Mouse (Mus musculus) myocyte (in vitro differentiated cells): Measurements from ENCODE around the gene Rngtt.

Experiments used
- CEBPB ChIP-seq: IDR thresholded peaks from 2 replicates; pipeline ENCODE4 v1.6.1; 2011; ENCODE audit warnings: mild to moderate bottlenecking, moderate library complexity; ENCODE audit not compliant: poor library complexity, insufficient read depth, severe bottlenecking
- E2F4 ChIP-seq: IDR thresholded peaks from one replicate; pipeline ENCODE4 v1.6.1; 2011; ENCODE audit warnings: mild to moderate bottlenecking, control low read depth, moderate library complexity; ENCODE audit not compliant: insufficient read depth
- MAX ChIP-seq: IDR thresholded peaks from one replicate; pipeline ENCODE4 v1.6.1; 2011; ENCODE audit warnings: low read depth, mild to moderate bottlenecking, control low read depth
- MYOD1 ChIP-seq, 3 experiments: IDR thresholded peaks; one replicate each; pipeline ENCODE4 v1.6.1; 2011; ENCODE audit warnings: control low read depth in 2 of 3, low read depth in 2 of 3, mild to moderate bottlenecking in 2 of 3, moderate library complexity in 1 of 3; ENCODE audit not compliant: insufficient read length in 2 of 3, control insufficient read depth in 1 of 3
- MYOG ChIP-seq, 3 experiments: IDR thresholded peaks; one replicate each; pipeline ENCODE4 v1.6.1; 2011; ENCODE audit warnings: control low read depth in 2 of 3, low read depth in 2 of 3, mild to moderate bottlenecking in 2 of 3; ENCODE audit not compliant: insufficient read length in 2 of 3, control insufficient read depth in 1 of 3, insufficient read depth in 1 of 3
- POLR2A ChIP-seq: IDR thresholded peaks from one replicate; pipeline ENCODE4 v1.6.1; 2011; ENCODE audit warnings: low read depth, mild to moderate bottlenecking, control low read depth, moderate library complexity; ENCODE audit not compliant: insufficient read length
- POLR2AphosphoS2 ChIP-seq: IDR thresholded peaks from one replicate; pipeline ENCODE4 v1.6.1; 2011; ENCODE audit warnings: low read depth, control low read depth; ENCODE audit not compliant: insufficient read length
- REST ChIP-seq: IDR thresholded peaks from one replicate; pipeline ENCODE4 v1.6.1; 2011; ENCODE audit warnings: mild to moderate bottlenecking, control low read depth, moderate library complexity; ENCODE audit not compliant: insufficient read depth, insufficient read length
- TCF12 ChIP-seq: IDR thresholded peaks from one replicate; pipeline ENCODE4 v1.6.1; 2011; ENCODE audit warnings: mild to moderate bottlenecking, control low read depth; ENCODE audit not compliant: poor library complexity, insufficient read depth, severe bottlenecking
- USF1 ChIP-seq: IDR thresholded peaks from one replicate; pipeline ENCODE4 v1.6.1; 2011; ENCODE audit warnings: low read depth, mild to moderate bottlenecking, control low read depth, moderate library complexity

DNA sequence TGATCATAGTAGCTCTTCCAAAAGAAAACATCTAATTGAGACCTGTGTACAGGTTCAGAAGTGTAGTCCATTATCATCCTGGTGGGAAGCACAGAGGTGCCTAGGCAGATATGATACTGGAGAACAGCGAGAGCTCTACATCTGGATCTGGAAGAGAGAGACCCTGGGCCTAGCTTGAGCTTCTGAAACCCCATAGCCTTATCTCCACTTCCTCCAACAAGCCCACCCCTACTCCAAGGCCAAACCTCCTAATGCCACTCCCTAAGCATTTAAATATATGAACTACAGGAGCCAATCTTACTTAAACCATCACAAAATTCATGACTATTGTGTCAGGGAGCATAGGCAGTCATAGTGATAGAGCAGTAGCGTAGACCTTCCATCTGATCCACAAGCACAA is 184.3 kb downstream of the Rngtt start:
- TF ChIP-seq POLR2A: no peak
- no peak for TF ChIP-seq USF1
- no peak for TF ChIP-seq MYOD1 (IDR thresholded peaks at IDR 0.05; ENCODE audit: control insufficient read depth in 1 of 3, insufficient read length in 2 of 3, low read depth in 2 of 3)
- no peak for TF ChIP-seq E2F4
- TF ChIP-seq POLR2AphosphoS2: no peak
- no peak for TF ChIP-seq TCF12
- no peak for TF ChIP-seq MAX
- TF ChIP-seq CEBPB: no peak
- no peak for TF ChIP-seq REST
- no peak for TF ChIP-seq MYOG (IDR thresholded peaks at IDR 0.05; ENCODE audit: control insufficient read depth in 1 of 3, insufficient read depth in 1 of 3, insufficient read length in 2 of 3, low read depth in 2 of 3)
